Mouse (Mus musculus): ENCODE data around the gene 1810010H24Rik. TPM values are rescaled to one million over a fixed set of nuclear protein-coding genes. Genes with fewer than 3 reads are reported as not detected.
"Not testable (repeated sequence)": the region's sequence is repeated elsewhere in the genome, so short reads cannot be mapped to it uniquely, and the experiment has no call there.

The 1810010H24Rik gene
- polyA plus RNA-seq, 1 experiment = 2.5 TPM

DNA sequence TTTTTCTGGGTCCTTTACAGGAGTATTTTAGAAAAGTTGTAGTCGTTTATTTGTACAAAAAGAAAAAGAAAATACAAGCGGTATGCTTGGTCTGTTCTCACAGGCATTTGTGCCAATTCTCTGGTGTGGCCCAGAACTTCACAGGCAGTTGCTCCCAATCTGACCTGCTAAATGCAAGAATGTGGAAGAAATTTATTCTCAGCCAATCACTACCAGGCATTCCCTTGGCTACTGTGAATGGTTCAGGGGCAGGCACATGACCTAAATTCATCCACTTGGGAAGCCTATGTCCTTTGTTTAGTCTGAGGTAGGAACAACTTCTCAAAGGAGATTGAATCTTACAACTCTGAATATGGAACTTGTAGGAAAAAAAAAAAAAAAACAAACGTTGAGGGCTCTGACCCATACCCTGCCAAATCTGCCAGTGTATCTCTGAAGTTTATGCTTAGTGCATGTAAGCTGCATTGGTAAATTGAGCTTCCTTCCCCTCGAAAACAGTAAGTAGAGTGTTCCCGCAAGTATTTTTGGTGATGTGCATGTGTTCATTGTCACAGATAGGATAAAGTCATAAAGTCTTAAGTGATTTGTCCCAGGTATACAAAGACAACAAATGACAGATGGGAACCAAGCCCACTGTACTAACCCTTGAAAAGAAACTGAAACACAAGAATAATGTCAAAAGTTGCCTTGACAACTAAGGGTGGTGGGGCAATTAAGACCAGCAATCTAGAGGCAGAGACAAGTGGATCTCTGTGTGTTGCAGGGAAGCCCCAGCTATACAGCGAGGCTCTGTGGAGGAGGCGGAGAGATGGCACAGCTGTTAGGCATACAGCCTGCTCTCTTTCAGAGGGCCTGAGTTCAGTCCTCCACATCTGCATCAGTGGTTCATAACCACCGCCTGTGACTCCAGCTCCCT lies 23.5 kb upstream of the 1810010H24Rik start:
- no peak overlapping the region for H3K27ac ChIP-seq (replicated peaks; ENCODE audit: low read depth, low read length)

DNA sequence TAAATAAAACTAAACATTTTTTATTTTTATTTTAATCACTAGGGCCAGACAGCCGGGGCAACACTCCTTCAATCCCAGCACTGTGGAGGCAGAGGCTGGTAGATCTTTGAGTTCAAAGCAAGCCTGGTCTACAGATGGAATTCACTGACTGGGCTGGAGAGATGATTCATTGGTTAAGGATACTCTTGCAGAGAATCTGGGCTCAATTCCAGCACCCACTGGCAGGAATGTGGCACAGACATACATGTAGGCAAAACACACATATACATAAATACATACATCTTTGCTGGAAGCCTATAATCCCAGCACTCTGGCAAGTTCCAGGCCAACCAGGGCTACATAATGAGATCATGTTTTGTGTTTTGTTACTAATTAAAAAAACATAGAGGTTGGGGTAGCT lies 19.9 kb upstream of the 1810010H24Rik start:
- no peak overlapping the region for H3K4me3 ChIP-seq (ENCODE audit: insufficient read depth, low read depth, low read length)
- no peak overlapping the region for H3K27ac ChIP-seq (replicated peaks; ENCODE audit: low read depth, low read length)
- H3K4me1 ChIP-seq (ENCODE audit: control insufficient read depth, insufficient read depth, insufficient read length, low read length) = no peaks in the 10 kb centered on the region

More for the DNA sequence above, 23.5 kb upstream of the 1810010H24Rik start:
- Histone ChIP-seq H3K4me1 (ENCODE audit: control insufficient read depth, insufficient read depth, insufficient read length, low read length) (no peaks in the 10 kb centered on the region), H3K4me3 (ENCODE audit: insufficient read depth, low read depth, low read length) (no peak overlapping the region)

GRCm38 (mm10) chr11:107010447-107010846 lies 15.0 kb upstream of the 1810010H24Rik start:
- H3K4me1 ChIP-seq (ENCODE audit: control insufficient read depth, insufficient read depth, insufficient read length, low read length) = peaks cover 6% of the 10 kb centered on the region
- H3K27ac ChIP-seq (replicated peaks; ENCODE audit: low read depth, low read length) = no peak overlapping the region
- no peak overlapping the region for H3K4me3 ChIP-seq (ENCODE audit: insufficient read depth, low read depth, low read length)

- peaks cover 6% of the 10 kb centered on the region for H3K4me1 ChIP-seq (ENCODE audit: control insufficient read depth, insufficient read depth, insufficient read length, low read length)
- no peak overlapping the region for H3K4me3 ChIP-seq (ENCODE audit: insufficient read depth, low read depth, low read length)
- H3K27ac ChIP-seq (replicated peaks; ENCODE audit: low read depth, low read length) = no peak overlapping the region
Measured at GRCm38 (mm10) chr11:107011171-107011570, 14.3 kb upstream of the 1810010H24Rik start.

GRCm38 (mm10) chr11:107011669-107012323 lies 13.7 kb upstream of the 1810010H24Rik start:
- H3K4me1 ChIP-seq (ENCODE audit: control insufficient read depth, insufficient read depth, insufficient read length, low read length) = peaks cover 6% of the 10 kb centered on the region
- peak overlapping the region; percentile 97 for H3K27ac ChIP-seq (replicated peaks; ENCODE audit: low read depth, low read length)
- peak overlapping the region; percentile 90 for H3K4me3 ChIP-seq (ENCODE audit: insufficient read depth, low read depth, low read length)

GRCm38 (mm10) chr11:107012324-107013017 lies 13.0 kb upstream of the 1810010H24Rik start:
- Histone ChIP-seq H3K4me3 (ENCODE audit: insufficient read depth, low read depth, low read length) (peak overlapping the region; percentile 90), H3K27ac (replicated peaks; ENCODE audit: low read depth, low read length) (peak overlapping the region; percentile 97), H3K4me1 (ENCODE audit: control insufficient read depth, insufficient read depth, insufficient read length, low read length) (peaks cover 6% of the 10 kb centered on the region)

DNA sequence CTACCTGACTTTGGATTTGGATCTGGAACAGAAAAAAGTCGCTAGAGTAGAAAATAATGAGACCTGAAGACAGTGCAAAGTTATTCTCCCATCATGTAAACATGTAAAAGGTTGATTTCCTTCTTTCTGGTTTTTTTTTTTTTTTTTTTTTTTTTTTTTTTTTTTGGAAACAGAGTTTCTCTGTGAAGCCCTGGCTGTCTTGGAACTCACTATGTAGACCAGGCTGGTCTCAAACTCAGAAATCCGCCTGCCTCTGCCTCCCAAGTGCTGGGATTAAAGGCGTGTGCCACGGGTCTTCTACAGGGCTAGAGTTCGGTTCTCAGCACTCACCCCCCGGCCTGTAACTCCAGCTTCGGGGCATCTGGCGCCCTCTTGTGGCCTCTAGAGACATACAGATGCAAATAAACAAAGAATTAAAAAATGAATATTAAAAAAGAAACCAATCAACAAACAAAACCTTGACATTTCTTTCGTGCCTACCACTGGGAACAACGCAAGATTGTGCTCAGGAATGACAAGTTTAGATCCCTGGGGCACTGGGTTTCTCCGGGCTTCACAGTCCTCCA lies 11.4 kb upstream of the 1810010H24Rik start:
- H3K4me1 ChIP-seq (ENCODE audit: control insufficient read depth, insufficient read depth, insufficient read length, low read length) = peaks cover 6% of the 10 kb centered on the region
- no peak overlapping the region for H3K27ac ChIP-seq (replicated peaks; ENCODE audit: low read depth, low read length)
- H3K4me3 ChIP-seq (ENCODE audit: insufficient read depth, low read depth, low read length) = 0 out of 2 replicates have a peak overlapping the region, but pooled peaks have one; percentile 50

- Histone ChIP-seq H3K4me3 (ENCODE audit: insufficient read depth, low read depth, low read length) (peak overlapping the region; percentile 50; the same call in 1 of the 2 replicates), H3K27ac (replicated peaks; ENCODE audit: low read depth, low read length) (no peak overlapping the region), H3K4me1 (ENCODE audit: control insufficient read depth, insufficient read depth, insufficient read length, low read length) (peaks cover 6% of the 10 kb centered on the region)
Measured at GRCm38 (mm10) chr11:107014597-107015309, 10.7 kb upstream of the 1810010H24Rik start.

- H3K4me3 ChIP-seq (ENCODE audit: insufficient read depth, low read depth, low read length); H3K27ac ChIP-seq (replicated peaks; ENCODE audit: low read depth, low read length); H3K4me1 ChIP-seq (ENCODE audit: control insufficient read depth, insufficient read depth, insufficient read length, low read length): not testable (repeated sequence)
Measured at GRCm38 (mm10) chr11:107015535-107016187, 9.8 kb upstream of the 1810010H24Rik start.

DNA sequence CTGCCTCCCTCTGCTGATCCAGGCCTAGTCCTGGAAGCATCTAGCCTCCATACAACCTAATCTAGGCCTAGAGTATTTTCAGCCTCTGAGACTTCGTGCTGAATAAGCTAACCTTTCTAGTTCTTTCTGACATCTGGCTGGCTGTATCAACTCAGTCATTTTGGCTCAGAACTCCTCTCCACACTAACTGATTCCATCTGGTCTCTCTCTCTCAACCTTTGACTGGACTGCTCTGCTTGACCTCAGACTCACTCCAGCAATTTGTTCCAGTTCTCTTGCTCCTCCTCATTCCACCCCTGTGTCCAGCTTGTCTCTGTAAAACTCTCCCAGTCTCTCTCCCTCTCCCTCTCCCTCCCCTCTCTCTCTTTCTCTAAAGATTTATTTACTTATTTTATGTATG lies 8.6 kb upstream of the 1810010H24Rik start:
- Histone ChIP-seq H3K27ac (replicated peaks; ENCODE audit: low read depth, low read length) (no peak overlapping the region), H3K4me3 (ENCODE audit: insufficient read depth, low read depth, low read length) (no peak overlapping the region), H3K4me1 (ENCODE audit: control insufficient read depth, insufficient read depth, insufficient read length, low read length) (peaks cover 3% of the 10 kb centered on the region; the same call in 1 of the 2 replicates)

- Histone ChIP-seq H3K27ac (replicated peaks; ENCODE audit: low read depth, low read length) (no peak overlapping the region), H3K4me1 (ENCODE audit: control insufficient read depth, insufficient read depth, insufficient read length, low read length) (peaks cover 3% of the 10 kb centered on the region; the same call in 1 of the 2 replicates), H3K4me3 (ENCODE audit: insufficient read depth, low read depth, low read length) (no peak overlapping the region)
Measured at GRCm38 (mm10) chr11:107017339-107017886, 8.1 kb upstream of the 1810010H24Rik start.

- H3K27ac ChIP-seq (replicated peaks; ENCODE audit: low read depth, low read length) = no peak overlapping the region
- peaks cover 3% of the 10 kb centered on the region; the same call in 1 of the 2 replicates for H3K4me1 ChIP-seq (ENCODE audit: control insufficient read depth, insufficient read depth, insufficient read length, low read length)
- no peak overlapping the region for H3K4me3 ChIP-seq (ENCODE audit: insufficient read depth, low read depth, low read length)
Measured at GRCm38 (mm10) chr11:107018606-107019005, 6.9 kb upstream of the 1810010H24Rik start.

GRCm38 (mm10) chr11:107019318-107019717 lies 6.2 kb upstream of the 1810010H24Rik start:
- H3K4me3 ChIP-seq (ENCODE audit: insufficient read depth, low read depth, low read length) = no peak overlapping the region
- H3K4me1 ChIP-seq (ENCODE audit: control insufficient read depth, insufficient read depth, insufficient read length, low read length) = peaks cover 3% of the 10 kb centered on the region; the same call in 1 of the 2 replicates
- no peak overlapping the region for H3K27ac ChIP-seq (replicated peaks; ENCODE audit: low read depth, low read length)
